Mouse (Mus musculus): ENCODE measurements around the gene Slc5a4b.

Gene Slc5a4b

GRCm38 (mm10) chr10:76045343-76045742 lies 65.4 kb downstream of the Slc5a4b start:
- no peak for DNase-seq (ENCODE audit: low read depth in 2 of 2, low spot score in 2 of 2)

GRCm38 (mm10) chr10:76036962-76037361 lies 73.8 kb downstream of the Slc5a4b start:
- DNase-seq (ENCODE audit: low read depth in 2 of 2, low spot score in 2 of 2) = no peak

- no peak for DNase-seq (ENCODE audit: low read depth in 2 of 2, low spot score in 2 of 2)
Observed at GRCm38 (mm10) chr10:76035277-76035676, 75.5 kb downstream of the Slc5a4b start.

- no peak for DNase-seq (ENCODE audit: low read depth in 2 of 2, low spot score in 2 of 2)
Observed at GRCm38 (mm10) chr10:76034001-76034600, 76.7 kb downstream of the Slc5a4b start.

GRCm38 (mm10) chr10:76033119-76033455 lies 77.7 kb downstream of the Slc5a4b start:
- no peak for DNase-seq (ENCODE audit: low read depth in 2 of 2, low spot score in 2 of 2)

- DNase-seq (ENCODE audit: low read depth in 2 of 2, low spot score in 2 of 2) = peak; percentile 87 to 92
Observed at GRCm38 (mm10) chr10:76032402-76033118, 78.2 kb downstream of the Slc5a4b start, which contains the start of gene Zfp280b. TSS of gene Zfp280b (plus strand) at chr10:76032650.

- DNase-seq (ENCODE audit: low read depth in 2 of 2, low spot score in 2 of 2) = no peak
Observed at GRCm38 (mm10) chr10:76031511-76032401, 79.0 kb downstream of the Slc5a4b start.

GRCm38 (mm10) chr10:76030496-76030895 lies 80.3 kb downstream of the Slc5a4b start:
- DNase-seq (ENCODE audit: low read depth in 2 of 2, low spot score in 2 of 2) = no peak

- no peak for DNase-seq (ENCODE audit: low read depth in 2 of 2, low spot score in 2 of 2)
Observed at GRCm38 (mm10) chr10:76029276-76029675, 81.5 kb downstream of the Slc5a4b start.

- no peak for DNase-seq (ENCODE audit: low read depth in 2 of 2, low spot score in 2 of 2)
Observed at GRCm38 (mm10) chr10:76028396-76028795, 82.4 kb downstream of the Slc5a4b start.

GRCm38 (mm10) chr10:76028016-76028366 lies 82.8 kb downstream of the Slc5a4b start:
- DNase-seq (ENCODE audit: low read depth in 2 of 2, low spot score in 2 of 2) = no peak

GRCm38 (mm10) chr10:76027127-76028015 lies 83.4 kb downstream of the Slc5a4b start:
- no peak for DNase-seq (ENCODE audit: low read depth in 2 of 2, low spot score in 2 of 2)

GRCm38 (mm10) chr10:76025470-76026190 lies 85.1 kb downstream of the Slc5a4b start:
- DNase-seq (ENCODE audit: low read depth in 2 of 2, low spot score in 2 of 2) = no peak

GRCm38 (mm10) chr10:76023921-76024320 lies 86.8 kb downstream of the Slc5a4b start:
- no peak for DNase-seq (ENCODE audit: low read depth in 2 of 2, low spot score in 2 of 2)

GRCm38 (mm10) chr10:76021728-76022127 lies 89.0 kb downstream of the Slc5a4b start:
- no peak for DNase-seq (ENCODE audit: low read depth in 2 of 2, low spot score in 2 of 2)

- no peak for DNase-seq (ENCODE audit: low read depth in 2 of 2, low spot score in 2 of 2)
Observed at GRCm38 (mm10) chr10:76016886-76017285, 93.9 kb downstream of the Slc5a4b start.

GRCm38 (mm10) chr10:76012922-76013321 lies 97.8 kb downstream of the Slc5a4b start:
- DNase-seq (ENCODE audit: low read depth in 2 of 2, low spot score in 2 of 2) = no peak

GRCm38 (mm10) chr10:76009812-76010211 lies 100.9 kb downstream of the Slc5a4b start:
- no peak for DNase-seq (ENCODE audit: low read depth in 2 of 2, low spot score in 2 of 2)
